Mouse (Mus musculus): ENCODE measurements at regions not wholly inside any gene's neighbourhood (a gene's known extent, or its start where the extent isn't known, plus 50 kb on each side); places are given as distances from the start of the nearest gene placed in this dataset.

DNA sequence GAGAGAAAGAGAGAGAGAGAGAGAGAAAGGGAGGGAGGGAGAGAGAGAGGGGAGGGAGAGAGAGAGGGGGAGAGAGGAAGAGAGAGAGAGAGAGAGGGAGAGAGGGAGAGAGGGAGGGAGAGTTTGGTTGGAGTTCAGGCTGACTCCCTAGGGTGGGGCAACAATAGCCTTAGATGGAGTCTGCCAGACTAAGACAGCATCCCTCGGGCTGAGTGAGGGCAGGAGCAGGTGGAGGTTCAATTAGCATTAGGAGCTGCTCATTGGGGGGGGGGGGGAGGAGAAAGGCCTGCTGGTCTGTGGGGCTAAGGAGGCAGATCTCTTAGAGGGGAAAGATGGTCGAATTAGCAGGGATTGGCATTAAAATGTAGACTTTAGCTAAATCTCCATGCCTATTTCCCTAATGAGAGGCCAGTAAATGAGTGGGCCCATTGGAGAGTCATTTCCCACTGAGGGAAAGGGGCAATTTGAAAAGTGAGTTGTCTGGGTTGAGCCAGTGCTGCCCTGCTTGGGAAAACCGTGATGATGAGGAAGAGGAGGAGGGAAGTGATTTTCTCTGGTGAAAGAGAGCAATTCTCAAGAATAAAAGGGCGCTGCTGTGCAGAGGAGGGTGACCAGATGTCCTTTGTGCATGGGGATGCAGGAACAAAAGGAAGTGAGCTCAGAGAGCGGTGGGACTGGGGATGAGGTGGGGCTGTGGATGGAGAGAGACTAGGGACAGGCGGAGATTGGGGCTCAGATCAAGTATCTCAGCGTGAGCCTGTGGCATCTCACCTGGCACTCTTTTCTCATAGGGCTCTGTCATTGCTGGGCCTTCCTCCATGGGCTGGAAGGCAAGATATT is 218.0 kb downstream of the Med10 start:
- H3K36me3 ChIP-seq (ENCODE audit: insufficient read depth, low read length), result no peaks in the 10 kb centered on the region
- H3K9me3 ChIP-seq (ENCODE audit: low read length), result no peaks in the 10 kb centered on the region
- peaks cover 19% of the 10 kb centered on the region for H3K4me1 ChIP-seq (replicated peaks; ENCODE audit: low read depth, low read length)
- H3K4me3 ChIP-seq (replicated peaks; ENCODE audit: low read length), result no peak overlapping the region
- TF ChIP-seq CTCF (conservative IDR thresholded peaks at IDR 0.05; ENCODE audit: low read length) (no peak), POU5F1 (IDR thresholded peaks at IDR 0.05; ENCODE audit: borderline replicate concordance, low read length) (no peak), NANOG (IDR thresholded peaks at IDR 0.05; ENCODE audit: borderline replicate concordance, low read length) (no peak)
- H3K27me3 ChIP-seq (ENCODE audit: insufficient read depth, low read length), result no peaks in the 10 kb centered on the region

DNA sequence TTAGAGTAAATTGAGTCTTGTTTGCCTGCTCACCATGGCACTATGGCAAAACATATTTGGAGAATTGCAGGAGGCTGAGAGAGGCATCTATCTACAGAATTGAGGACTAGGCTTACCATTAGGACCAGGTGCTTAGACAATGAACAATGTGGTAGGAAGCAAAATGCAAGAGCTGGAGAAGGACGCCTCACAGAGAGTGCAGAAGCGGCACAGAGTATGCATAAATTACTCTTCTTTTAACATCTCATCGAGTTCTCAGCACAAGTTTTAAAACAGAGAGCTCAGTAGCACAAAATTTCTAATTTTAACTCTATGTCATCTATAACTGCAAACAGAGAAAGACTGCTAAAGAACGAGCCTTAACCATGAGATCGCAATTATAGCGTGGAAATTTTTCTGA is 231.1 kb downstream of the Med10 start:
- 0 out of 2 replicates have a peak, but pooled peaks cover 5% of the 10 kb centered on the region for H3K4me1 ChIP-seq (replicated peaks; ENCODE audit: low read depth, low read length)
- H3K9me3 ChIP-seq (ENCODE audit: low read length), result no peaks in the 10 kb centered on the region
- no peak for TF ChIP-seq CTCF (conservative IDR thresholded peaks at IDR 0.05; ENCODE audit: low read length)
- no peak for TF ChIP-seq POU5F1 (IDR thresholded peaks at IDR 0.05; ENCODE audit: borderline replicate concordance, low read length)
- TF ChIP-seq NANOG (IDR thresholded peaks at IDR 0.05; ENCODE audit: borderline replicate concordance, low read length), result no peak
- no peaks in the 10 kb centered on the region for H3K27me3 ChIP-seq (ENCODE audit: insufficient read depth, low read length)
- no peaks in the 10 kb centered on the region for H3K36me3 ChIP-seq (ENCODE audit: insufficient read depth, low read length)
- no peak overlapping the region for H3K4me3 ChIP-seq (replicated peaks; ENCODE audit: low read length)

DNA sequence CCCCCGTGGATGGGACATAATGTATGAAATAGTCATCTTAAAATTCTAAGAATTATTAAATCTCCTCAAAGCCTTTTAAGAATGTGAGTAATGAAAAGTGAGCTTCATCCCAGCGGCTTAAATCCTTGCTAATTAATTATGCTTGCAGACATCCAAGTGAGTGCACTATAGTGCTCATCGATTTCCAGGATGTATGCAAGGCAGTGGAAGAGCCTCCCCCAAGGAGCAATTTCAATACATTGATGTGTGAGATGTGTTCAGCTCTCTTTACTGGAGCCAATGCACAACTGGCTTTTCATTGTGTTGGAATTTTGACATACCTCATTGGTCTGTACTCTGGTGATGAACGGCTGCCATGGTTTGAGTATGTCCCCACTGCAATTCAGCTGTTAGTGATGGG is 231.6 kb downstream of the Med10 start:
- Histone ChIP-seq H3K4me1 (replicated peaks; ENCODE audit: low read depth, low read length) (0 out of 2 replicates have a peak, but pooled peaks cover 5% of the 10 kb centered on the region), H3K36me3 (ENCODE audit: insufficient read depth, low read length) (no peaks in the 10 kb centered on the region), H3K4me3 (replicated peaks; ENCODE audit: low read length) (no peak overlapping the region), H3K27me3 (ENCODE audit: insufficient read depth, low read length) (no peaks in the 10 kb centered on the region), H3K9me3 (ENCODE audit: low read length) (no peaks in the 10 kb centered on the region)
- TF ChIP-seq CTCF (conservative IDR thresholded peaks at IDR 0.05; ENCODE audit: low read length) (no peak), NANOG (IDR thresholded peaks at IDR 0.05; ENCODE audit: borderline replicate concordance, low read length) (no peak), POU5F1 (IDR thresholded peaks at IDR 0.05; ENCODE audit: borderline replicate concordance, low read length) (no peak)

DNA sequence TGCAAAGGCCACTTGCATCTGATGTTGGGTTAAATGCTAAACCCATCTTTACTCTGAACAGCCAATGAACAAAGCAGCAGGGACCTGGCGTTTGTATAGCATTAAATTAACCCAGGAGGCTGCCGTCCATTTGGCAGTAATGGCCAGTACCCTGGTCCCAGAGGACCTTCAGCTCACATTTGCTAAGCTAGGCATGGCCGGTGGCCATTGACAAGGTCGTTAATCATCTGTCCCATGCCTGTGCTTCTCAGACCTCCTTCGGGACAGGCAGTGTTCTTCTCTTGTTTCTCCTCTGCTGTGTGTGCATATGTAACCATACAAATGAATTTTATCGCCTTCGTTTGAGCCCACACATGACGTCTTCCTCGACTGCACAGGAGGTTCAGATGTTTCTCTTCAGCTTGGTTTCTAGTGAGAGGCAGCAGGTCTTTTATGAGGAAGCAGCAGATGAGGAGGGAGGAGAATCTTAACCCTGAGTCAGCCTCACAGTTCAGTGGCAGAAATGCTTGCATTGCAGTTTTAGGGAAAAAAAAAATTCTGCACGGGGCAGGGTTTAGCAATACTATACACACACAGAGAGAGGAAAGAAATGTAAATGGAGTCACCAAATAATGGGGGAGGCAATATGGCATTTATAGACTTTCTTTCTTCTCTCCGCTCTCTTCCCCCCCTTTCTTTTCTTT is 235.9 kb downstream of the Med10 start:
- Histone ChIP-seq H3K36me3 (ENCODE audit: insufficient read depth, low read length) (no peaks in the 10 kb centered on the region), H3K4me3 (replicated peaks; ENCODE audit: low read length) (no peak overlapping the region), H3K27me3 (ENCODE audit: insufficient read depth, low read length) (no peaks in the 10 kb centered on the region), H3K4me1 (replicated peaks; ENCODE audit: low read depth, low read length) (0 out of 2 replicates have a peak, but pooled peaks cover 5% of the 10 kb centered on the region), H3K9me3 (ENCODE audit: low read length) (no peaks in the 10 kb centered on the region)
- TF ChIP-seq POU5F1 (IDR thresholded peaks at IDR 0.05; ENCODE audit: borderline replicate concordance, low read length), result no peak
- TF ChIP-seq CTCF (conservative IDR thresholded peaks at IDR 0.05; ENCODE audit: low read length), result no peak
- no peak for TF ChIP-seq NANOG (IDR thresholded peaks at IDR 0.05; ENCODE audit: borderline replicate concordance, low read length)

DNA sequence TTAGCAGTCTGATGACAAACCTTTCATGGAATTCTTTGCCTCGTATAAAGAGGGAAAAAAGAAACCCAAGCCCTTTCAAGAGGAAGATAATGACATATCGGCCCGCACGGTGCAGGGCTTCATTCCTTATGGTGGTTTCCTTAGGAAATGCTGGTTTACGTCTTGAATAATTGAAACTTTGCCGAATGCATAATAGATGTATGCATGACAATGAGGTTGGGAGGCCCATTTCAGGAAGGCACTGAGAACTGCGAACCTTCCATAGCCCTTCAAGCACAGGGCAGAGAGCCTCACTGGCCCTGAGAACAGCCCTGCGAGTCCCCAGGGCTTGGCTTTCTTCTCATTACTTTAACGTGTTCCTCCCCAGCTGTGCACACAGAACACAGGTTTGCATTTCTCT is 255.7 kb downstream of the Med10 start:
- TF ChIP-seq NANOG (IDR thresholded peaks at IDR 0.05; ENCODE audit: borderline replicate concordance, low read length), result no peak
- no peak for TF ChIP-seq CTCF (conservative IDR thresholded peaks at IDR 0.05; ENCODE audit: low read length)
- TF ChIP-seq POU5F1 (IDR thresholded peaks at IDR 0.05; ENCODE audit: borderline replicate concordance, low read length), result no peak
- H3K36me3 ChIP-seq (ENCODE audit: insufficient read depth, low read length), result no peaks in the 10 kb centered on the region
- no peak overlapping the region for H3K4me3 ChIP-seq (replicated peaks; ENCODE audit: low read length)
- no peaks in the 10 kb centered on the region for H3K4me1 ChIP-seq (replicated peaks; ENCODE audit: low read depth, low read length)
- H3K9me3 ChIP-seq (ENCODE audit: low read length), result no peaks in the 10 kb centered on the region
- no peaks in the 10 kb centered on the region for H3K27me3 ChIP-seq (ENCODE audit: insufficient read depth, low read length)

DNA sequence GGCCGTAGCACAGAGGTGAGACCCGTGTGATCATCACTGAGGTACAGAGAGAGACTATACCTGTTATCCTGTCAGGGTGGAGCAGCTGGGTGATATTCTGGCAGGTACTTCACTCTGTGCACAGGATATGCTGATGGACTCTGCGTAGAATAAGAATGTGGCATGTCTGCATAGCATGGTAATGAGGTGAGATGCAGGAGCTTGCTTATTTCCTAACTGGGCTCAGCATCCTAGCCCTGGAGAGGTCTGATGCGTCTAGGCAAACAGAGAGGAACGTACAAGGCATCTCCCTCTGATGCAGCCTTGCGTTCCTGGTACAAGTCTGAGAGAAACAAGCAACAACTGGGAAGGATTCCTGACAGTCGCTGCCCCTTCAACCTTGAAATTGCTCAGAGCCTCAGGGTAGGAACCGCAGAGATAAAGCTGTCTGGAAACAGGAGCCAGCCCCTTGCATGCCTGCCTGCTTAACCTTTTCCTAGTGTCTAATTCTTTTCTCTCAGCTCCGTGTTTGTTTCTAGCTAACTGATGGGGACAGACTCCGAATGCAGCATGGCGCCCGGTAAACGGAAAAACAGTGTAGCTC is 259.3 kb downstream of the Med10 start:
- no peaks in the 10 kb centered on the region for H3K27me3 ChIP-seq (ENCODE audit: insufficient read depth, low read length)
- no peak overlapping the region for H3K4me3 ChIP-seq (replicated peaks; ENCODE audit: low read length)
- H3K4me1 ChIP-seq (replicated peaks; ENCODE audit: low read depth, low read length), result no peaks in the 10 kb centered on the region
- no peaks in the 10 kb centered on the region for H3K36me3 ChIP-seq (ENCODE audit: insufficient read depth, low read length)
- no peaks in the 10 kb centered on the region for H3K9me3 ChIP-seq (ENCODE audit: low read length)
- no peak for TF ChIP-seq CTCF (conservative IDR thresholded peaks at IDR 0.05; ENCODE audit: low read length)
- no peak for TF ChIP-seq POU5F1 (IDR thresholded peaks at IDR 0.05; ENCODE audit: borderline replicate concordance, low read length)
- TF ChIP-seq NANOG (IDR thresholded peaks at IDR 0.05; ENCODE audit: borderline replicate concordance, low read length), result no peak

DNA sequence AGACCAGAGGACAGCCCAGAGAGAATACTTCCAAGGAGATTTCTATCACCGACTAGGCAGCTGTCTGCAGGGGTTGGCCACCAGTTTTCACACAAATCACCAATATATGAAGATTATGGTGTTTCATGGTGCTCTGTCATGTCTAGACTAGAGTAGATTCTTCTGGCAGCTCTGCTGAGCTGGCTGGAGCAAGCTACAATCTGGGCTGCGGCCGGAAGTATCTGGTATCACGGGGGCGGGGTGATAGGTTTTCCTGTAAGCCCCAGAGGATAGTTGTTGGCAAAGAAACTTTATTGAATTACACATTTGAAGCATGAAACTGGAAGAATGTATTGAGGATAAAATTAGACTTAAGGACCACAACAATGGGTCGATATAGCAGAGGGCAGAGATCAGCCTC is 271.5 kb downstream of the Med10 start:
- Histone ChIP-seq H3K4me3 (replicated peaks; ENCODE audit: low read length) (no peak overlapping the region), H3K36me3 (ENCODE audit: insufficient read depth, low read length) (no peaks in the 10 kb centered on the region), H3K4me1 (replicated peaks; ENCODE audit: low read depth, low read length) (no peaks in the 10 kb centered on the region), H3K27me3 (ENCODE audit: insufficient read depth, low read length) (no peaks in the 10 kb centered on the region), H3K9me3 (ENCODE audit: low read length) (no peaks in the 10 kb centered on the region)
- TF ChIP-seq NANOG (IDR thresholded peaks at IDR 0.05; ENCODE audit: borderline replicate concordance, low read length), result no peak
- no peak for TF ChIP-seq POU5F1 (IDR thresholded peaks at IDR 0.05; ENCODE audit: borderline replicate concordance, low read length)
- TF ChIP-seq CTCF (conservative IDR thresholded peaks at IDR 0.05; ENCODE audit: low read length), result no peak

DNA sequence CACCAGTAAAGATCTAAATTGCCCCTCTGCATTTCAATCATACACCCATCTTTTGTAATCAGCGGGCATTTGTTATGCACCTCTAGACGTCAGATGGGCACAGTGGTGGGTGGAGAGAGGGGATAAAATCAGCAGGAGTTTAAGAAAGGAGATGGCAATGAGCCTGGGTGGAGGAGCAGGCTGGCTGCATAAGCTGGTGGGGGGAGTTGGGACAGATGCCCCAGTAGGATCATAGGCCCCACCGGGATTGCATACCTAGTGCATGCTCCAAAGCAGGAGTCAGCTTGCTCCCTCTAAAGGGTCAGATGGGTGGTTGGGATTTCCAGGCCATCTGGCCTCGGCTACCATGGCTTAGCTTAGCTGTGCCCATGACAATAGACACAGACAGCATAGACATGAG is 273.2 kb downstream of the Med10 start:
- Histone ChIP-seq H3K4me1 (replicated peaks; ENCODE audit: low read depth, low read length) (peaks cover 4% of the 10 kb centered on the region; the same call in 1 of the 2 replicates), H3K36me3 (ENCODE audit: insufficient read depth, low read length) (no peaks in the 10 kb centered on the region), H3K27me3 (ENCODE audit: insufficient read depth, low read length) (no peaks in the 10 kb centered on the region), H3K9me3 (ENCODE audit: low read length) (no peaks in the 10 kb centered on the region), H3K4me3 (replicated peaks; ENCODE audit: low read length) (no peak overlapping the region)
- no peak for TF ChIP-seq POU5F1 (IDR thresholded peaks at IDR 0.05; ENCODE audit: borderline replicate concordance, low read length)
- TF ChIP-seq NANOG (IDR thresholded peaks at IDR 0.05; ENCODE audit: borderline replicate concordance, low read length), result no peak
- TF ChIP-seq CTCF (conservative IDR thresholded peaks at IDR 0.05; ENCODE audit: low read length), result no peak

All from E14TG2a.4 (cell line).